Mouse (Mus musculus): ENCODE results near the gene Ccnc.

Gene Ccnc

DNA sequence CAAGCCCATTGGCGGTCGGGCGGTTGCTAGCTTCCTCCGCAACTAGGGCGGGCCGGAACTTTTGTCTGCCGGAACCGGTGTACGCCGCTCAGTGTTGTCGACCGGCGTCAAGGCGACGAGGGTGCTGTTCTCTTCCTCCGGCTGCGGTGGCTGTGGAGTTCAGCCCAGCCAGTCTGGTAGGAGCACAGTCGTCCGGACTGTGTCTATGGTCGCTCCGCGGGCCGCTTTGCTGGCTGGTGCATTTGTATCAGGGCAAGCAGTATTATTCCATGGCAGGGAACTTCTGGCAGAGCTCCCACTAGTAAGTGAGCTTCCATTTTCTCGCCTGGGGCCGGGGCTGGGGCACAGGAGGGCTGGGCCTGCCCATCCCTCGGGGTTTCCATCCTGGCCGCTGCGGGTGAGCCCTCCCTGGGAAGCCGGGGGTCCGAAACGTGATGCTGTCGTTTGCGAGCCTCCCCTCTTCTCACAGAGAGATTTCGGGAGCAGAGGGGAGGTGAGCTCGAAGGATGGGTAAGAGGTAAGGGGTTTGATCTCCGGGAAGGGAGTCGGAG, at the start of gene Ccnc:
Gene Ccnc (plus strand): TSS at position 87 of the 551 bp plus-strand sequence.
- in situ Hi-C loops (cut with MboI; ENCODE audit: low pct_unique_long_range_greater_than_20kb in 1 of 2, low sequenced_read_pairs in 2 of 2, unreplicated experiment in 1 of 2) = no loop called here

DNA sequence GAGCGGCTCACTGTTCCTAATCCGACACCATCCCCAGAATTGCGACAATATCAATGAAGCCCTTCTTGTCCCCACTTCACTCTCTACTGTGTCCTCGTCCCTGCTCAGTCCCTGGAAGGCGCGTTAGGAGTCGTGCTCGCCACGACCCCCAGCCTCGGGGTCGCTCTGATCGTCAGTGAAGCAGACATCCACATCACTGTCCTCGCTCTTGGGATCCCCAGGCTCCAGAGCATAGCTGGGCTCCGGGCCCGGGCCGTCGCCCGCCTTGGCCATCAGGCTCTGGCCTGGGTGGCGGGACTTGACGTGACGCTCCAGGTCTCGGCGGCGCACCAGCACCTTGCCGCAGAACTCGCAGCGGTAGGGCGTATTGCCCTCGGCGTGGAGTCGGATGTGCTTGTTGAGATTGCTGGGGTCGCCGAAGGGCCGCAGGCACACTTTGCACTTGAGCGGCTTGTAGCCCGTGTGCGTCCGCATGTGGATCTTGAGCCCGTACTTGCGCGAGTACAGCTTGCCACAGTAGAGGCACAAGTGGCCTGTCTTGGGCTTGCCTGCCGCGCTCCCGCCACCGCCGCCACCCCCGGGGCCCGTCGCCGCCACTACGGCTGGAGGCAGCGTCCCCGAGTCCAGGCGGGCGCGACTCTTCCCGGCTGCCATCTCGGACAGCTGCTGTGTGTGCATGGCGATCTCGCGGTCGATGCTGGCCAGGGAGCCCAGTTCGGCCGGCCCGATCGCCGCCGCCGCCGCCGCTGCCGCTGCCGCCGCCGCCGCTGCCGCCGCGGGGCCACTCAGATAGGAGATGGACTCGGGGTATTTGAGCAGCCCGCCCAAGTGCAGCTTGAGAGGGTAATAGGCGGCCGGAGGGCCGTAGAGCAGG, 49.2 kb upstream of the Ccnc start:
- in situ Hi-C loops (cut with MboI; ENCODE audit: low pct_unique_long_range_greater_than_20kb in 1 of 2, low sequenced_read_pairs in 2 of 2, unreplicated experiment in 1 of 2) = loop anchor here (25.0 kb wide), 2 partner anchors 141 to 809 kb away; partner anchors contain the start of gene Pou3f2 (in 1 of the 2)

DNA sequence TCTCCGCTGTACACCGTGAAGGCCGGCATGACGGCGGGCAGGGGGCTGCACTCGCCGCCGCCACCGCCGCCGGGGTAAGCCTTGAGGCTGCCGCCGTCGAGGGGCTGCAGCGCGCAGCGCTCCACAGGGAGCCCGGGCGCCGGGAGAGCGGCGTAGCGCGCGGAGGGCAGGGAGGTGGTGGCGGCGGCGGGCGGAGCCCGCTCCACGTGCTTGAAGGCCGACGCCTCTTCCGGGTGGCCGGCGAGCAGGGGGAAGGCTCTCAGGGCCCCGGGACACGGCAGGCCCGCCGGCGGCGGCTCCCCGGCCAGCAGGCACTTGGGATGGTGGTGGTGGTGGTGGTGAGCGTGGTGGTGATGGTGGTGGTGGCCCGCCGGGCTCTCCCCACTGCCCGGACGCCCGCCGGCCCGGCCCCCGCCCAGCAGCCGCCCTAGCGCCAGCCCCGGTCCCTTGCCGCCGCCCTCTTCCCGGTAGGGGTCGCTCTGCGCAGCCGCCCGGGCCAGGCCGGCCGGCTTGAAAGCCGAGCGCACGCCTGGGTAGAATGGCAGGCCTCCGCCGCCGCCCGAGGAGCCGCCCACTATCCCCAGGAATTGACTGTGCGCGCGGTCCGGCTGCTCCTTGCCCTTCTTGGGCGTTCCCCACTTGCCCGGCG, 48.4 kb upstream of the Ccnc start:
- in situ Hi-C loops (cut with MboI; ENCODE audit: low pct_unique_long_range_greater_than_20kb in 1 of 2, low sequenced_read_pairs in 2 of 2, unreplicated experiment in 1 of 2) = loop anchor here (25.0 kb wide), 2 partner anchors 142 to 808 kb away; partner anchors contain the start of gene Pou3f2 (in 1 of the 2)

DNA sequence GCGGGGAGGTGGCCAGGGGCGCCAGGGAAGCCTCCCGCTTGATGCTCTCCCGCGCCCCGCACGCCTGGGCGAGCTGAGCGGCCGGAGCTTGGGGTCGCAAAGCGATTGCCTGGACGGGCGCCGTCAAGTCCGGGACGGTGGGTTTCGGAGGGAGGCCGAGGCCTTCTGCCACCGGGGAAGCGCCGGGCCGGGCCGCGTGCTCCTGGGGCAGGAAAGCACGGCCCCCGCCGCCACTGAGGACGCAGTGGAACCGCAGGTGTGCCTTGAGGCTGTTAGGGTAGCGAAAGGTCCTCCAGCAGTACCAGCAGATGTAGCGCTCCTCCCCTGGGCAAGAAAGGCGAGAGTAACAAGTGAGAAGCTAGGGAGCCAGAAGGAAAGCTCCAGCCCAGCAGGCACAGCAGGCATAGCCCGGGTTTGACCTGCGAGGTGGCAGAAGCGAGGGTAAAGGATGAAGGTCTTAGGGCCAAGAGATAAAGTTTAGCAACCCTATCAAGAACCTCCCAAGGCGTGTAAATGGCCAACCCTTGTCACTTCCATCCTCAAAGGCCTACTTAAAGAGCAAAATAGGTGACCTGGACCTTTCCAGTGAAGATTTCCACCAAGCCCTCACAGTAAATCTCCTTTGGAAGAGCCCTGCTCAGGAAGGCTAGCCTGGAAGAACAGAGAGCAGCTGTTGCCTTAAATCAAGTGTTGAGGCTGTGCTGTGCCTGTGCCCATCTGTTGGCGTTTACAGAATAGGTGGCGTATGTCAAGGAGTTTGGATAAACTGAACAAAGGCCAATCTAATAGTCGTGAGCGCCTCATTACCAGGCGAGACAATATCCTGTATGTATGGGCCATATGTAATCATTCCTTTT, 47.6 kb upstream of the Ccnc start:
- in situ Hi-C loops (cut with MboI; ENCODE audit: low pct_unique_long_range_greater_than_20kb in 1 of 2, low sequenced_read_pairs in 2 of 2, unreplicated experiment in 1 of 2) = loop anchor here (25.0 kb wide), 2 partner anchors 143 to 807 kb away; partner anchors contain the start of gene Pou3f2 (in 1 of the 2)

DNA sequence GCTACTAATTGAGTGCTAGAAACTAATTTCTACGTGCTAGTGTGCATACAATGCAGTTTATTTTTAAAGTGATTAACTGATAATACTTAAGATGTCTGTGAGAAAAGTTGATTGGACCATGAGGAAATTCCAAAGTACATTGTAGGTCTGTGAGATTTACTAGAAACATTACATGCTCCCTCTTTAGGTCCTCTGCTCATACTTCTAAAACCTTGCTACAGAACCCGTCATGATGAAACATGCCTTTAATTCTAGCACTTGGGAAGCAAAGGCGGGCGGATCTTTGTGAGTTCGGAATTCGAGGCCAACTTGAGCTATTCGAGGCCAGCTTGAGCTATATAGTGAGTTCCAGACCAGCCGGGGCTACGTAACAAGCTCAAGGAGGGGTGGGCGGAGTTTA, 46.5 kb upstream of the Ccnc start:
- in situ Hi-C loops (cut with MboI; ENCODE audit: low pct_unique_long_range_greater_than_20kb in 1 of 2, low sequenced_read_pairs in 2 of 2, unreplicated experiment in 1 of 2) = loop anchor here (25.0 kb wide), 2 partner anchors 144 to 806 kb away; partner anchors contain the start of gene Pou3f2 (in 1 of the 2)

DNA sequence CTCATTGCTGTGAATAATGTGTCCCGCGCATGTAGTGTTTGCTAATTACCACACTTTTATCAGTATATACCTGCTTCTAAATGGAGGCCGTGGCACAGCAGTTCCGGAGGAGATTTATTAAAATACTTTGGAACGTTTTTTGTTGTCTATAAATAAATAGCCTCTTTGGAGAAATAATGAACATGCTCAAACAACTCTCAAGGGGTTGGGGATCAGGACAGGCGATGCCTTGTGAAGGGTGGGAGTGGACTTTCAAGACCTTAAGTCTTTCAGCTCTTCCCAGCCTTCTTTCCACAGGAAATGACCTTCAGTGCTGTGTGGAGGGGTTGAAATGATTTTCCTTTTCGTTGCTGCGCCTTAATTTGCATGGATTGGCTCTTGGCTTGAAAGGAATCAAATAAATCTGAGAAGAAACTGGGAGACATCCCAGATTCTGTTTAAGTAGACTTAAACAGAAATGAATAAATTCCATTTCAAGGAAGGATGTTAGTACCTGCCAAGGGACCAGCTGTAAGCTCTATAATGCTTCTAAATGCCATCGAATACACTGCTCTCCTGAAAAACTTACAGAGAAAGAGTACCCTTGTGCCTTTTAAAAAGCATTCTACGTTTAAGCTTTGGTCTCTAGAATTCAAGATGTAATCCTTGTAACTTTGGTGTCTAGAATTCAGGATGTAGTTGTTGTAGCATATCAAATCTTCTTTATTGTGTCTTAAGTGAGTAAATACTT, 44.9 kb upstream of the Ccnc start:
- in situ Hi-C loops (cut with MboI; ENCODE audit: low pct_unique_long_range_greater_than_20kb in 1 of 2, low sequenced_read_pairs in 2 of 2, unreplicated experiment in 1 of 2) = loop anchor here (25.0 kb wide), 2 partner anchors 145 to 805 kb away; partner anchors contain the start of gene Pou3f2 (in 1 of the 2)

DNA sequence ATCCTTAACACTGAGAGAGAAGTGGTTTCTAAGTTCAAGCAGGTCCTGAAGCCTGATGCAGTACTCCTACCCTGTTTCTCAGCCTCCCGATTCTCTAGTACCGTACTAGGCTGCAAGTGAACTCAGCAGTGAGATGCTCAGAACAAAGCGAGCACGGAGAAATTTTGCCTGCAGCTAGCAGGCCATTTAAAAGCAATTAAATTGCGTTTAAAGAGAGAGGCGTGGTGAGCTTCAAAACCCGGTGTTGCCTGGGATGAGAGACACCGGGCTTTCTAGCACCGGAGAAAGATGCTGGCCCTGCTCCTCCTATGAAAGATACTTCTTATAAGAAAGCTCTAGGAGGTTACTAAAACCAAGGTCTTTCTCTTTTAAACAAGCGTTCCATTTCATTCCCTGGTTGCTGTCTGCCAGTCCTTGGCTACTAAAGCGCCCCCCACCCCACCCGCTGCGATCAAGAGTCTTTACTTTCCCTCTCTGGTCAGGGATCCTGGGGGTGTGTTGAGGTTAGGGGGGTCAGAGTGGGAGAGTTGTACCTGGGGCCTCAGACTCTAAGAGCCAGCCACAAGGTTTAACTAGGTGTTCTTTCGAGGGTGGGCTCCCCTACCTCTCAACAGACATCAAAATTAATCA, 43.0 kb upstream of the Ccnc start:
- in situ Hi-C loops (cut with MboI; ENCODE audit: low pct_unique_long_range_greater_than_20kb in 1 of 2, low sequenced_read_pairs in 2 of 2, unreplicated experiment in 1 of 2) = loop anchor here (25.0 kb wide), 2 partner anchors 147 to 803 kb away; partner anchors contain the start of gene Pou3f2 (in 1 of the 2)

DNA sequence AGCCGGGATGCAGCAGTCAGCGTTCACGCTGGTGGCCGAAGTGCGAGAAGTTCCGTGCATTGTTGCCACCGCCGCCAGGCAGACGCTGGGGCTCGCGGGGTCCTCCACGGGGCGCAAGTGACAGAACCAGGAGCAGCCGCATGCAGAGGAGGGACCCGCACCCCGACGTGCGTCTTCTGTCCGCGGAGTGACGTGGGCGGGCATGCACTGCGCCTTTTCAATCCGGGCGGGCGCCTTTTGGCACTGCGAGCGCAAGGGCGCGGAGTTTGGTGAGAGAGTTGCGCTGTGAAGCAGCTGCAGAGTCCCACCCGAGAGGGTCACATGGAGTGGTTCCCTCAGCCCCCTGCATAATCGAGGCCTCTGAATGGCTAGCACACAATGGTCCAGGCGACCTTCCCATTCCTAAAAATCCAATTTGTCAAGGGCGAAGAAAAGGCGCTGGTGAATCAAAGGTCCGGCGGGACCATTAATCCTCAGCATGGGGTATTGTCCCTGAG, 41.9 kb upstream of the Ccnc start, which contains the start of gene Prdm13:
Gene Prdm13 (minus strand): TSS at position 369 of the 497 bp plus-strand sequence.
- in situ Hi-C loops (cut with MboI; ENCODE audit: low pct_unique_long_range_greater_than_20kb in 1 of 2, low sequenced_read_pairs in 2 of 2, unreplicated experiment in 1 of 2) = loop anchor here (25.0 kb wide), 2 partner anchors 148 to 802 kb away; partner anchors contain the start of gene Pou3f2 (in 1 of the 2)

DNA sequence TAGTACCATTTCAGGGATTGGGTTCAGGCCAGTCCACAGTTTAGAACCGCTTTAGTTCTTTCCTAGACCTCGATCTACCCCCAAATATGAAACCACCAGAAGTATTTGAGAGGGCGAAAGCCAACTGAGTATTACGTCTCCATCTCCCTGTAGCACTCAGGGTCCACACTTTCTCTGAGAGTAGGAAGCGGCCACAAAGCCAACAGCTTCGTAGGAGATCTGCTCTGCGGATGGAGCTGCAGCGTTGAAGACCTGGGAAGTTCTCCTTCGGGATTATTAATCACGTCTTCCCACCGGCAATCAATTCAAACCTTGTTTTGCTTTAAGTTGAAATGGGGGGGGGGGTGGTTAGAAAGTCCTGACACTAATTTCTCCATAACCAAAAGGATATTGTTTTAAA, 41.1 kb upstream of the Ccnc start:
- in situ Hi-C loops (cut with MboI; ENCODE audit: low pct_unique_long_range_greater_than_20kb in 1 of 2, low sequenced_read_pairs in 2 of 2, unreplicated experiment in 1 of 2) = loop anchor here (25.0 kb wide), 2 partner anchors 149 to 801 kb away; partner anchors contain the start of gene Pou3f2 (in 1 of the 2)

DNA sequence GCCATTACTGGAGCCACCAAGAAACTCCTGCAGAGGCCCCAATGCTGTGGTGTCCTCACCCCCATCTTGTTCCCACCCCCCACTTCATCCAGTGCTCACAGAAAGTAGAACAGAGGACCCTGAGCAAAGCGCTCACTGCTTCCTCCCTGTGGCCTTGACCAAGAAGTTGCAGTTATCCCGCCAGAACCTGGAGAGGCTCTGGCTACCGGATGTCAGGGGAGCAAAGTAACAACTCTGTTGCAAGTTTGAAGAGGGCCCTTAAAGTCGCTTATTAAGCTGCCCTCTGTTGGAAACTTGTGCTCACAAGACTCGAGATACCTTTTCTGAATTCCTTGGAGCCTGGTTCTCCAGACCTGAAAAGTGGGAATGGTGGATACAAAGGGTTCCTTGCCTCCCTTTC, 40.6 kb upstream of the Ccnc start:
- in situ Hi-C loops (cut with MboI; ENCODE audit: low pct_unique_long_range_greater_than_20kb in 1 of 2, low sequenced_read_pairs in 2 of 2, unreplicated experiment in 1 of 2) = loop anchor here (25.0 kb wide), 2 partner anchors 150 to 800 kb away; partner anchors contain the start of gene Pou3f2 (in 1 of the 2)

DNA sequence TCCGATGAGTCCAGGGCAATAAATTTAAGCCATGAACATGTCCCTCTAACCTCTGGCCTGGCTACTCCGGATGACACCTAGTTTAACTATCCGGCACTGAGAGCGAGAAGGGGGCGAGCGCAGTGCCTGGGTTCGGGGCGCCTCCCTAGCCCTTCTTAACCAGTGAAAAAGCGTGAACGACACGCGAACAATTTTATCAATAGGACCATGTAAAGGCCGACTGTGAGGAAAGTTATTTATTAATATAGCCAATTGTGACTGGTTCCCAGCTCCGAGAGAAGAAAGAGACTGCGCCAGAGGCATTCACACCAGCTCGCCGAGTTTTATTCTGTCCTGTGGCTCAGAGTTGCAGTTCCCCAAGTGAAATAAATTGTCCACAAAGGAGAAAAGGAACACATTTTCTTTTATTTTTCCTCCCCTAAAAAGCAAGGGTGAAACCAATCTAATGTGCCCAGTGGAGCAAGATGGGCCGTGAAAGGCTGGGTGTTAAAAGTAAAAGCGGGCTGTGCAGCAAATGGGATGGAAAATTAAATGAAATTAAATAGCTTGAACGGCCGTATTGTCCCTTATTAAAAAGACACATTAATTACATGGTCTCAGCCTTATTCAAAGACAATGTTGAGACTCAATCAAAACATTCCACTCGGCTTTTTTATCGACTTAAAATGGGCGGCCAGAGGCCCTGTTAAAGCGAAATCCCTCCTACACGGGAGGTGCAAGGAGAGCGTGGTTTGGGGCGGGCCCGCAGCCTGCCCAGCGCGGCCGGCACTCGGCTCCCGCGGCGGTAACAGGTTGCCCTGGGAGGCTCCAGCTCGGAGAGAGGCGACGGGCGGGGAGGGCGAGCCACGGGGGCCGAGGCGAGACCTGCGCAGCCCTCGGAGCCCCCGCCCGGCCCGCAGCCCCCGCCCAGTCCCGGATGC, 39.5 kb upstream of the Ccnc start:
- in situ Hi-C loops (cut with MboI; ENCODE audit: low pct_unique_long_range_greater_than_20kb in 1 of 2, low sequenced_read_pairs in 2 of 2, unreplicated experiment in 1 of 2) = loop anchor here (25.0 kb wide), 2 partner anchors 151 to 799 kb away; partner anchors contain the start of gene Pou3f2 (in 1 of the 2)

DNA sequence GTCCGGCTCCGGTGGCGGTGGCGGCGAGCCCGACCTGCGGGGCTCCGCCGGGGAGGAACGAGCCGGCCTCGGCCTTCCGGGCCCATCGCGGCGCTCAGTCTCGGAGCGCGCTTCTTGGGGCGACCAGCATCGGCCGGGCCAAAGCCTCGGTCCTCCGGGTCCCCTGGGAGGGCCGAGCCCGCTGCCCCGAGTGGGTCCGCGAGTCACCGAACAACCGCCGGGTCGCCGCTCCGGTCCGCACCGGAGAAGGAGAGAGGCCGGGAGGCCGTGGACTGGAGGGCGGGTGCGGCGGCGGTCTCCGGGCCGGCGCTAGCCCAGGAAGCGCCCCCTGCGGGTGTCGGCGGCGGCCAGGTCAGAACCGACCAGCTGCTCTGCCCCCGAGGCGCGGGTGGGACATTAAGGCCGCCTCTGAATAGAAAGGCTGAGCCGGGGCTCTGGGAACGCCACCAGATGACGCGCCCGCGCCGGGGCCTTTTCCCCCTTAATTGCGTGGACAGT, 38.7 kb upstream of the Ccnc start:
- in situ Hi-C loops (cut with MboI; ENCODE audit: low pct_unique_long_range_greater_than_20kb in 1 of 2, low sequenced_read_pairs in 2 of 2, unreplicated experiment in 1 of 2) = loop anchor here (25.0 kb wide), 2 partner anchors 151 to 799 kb away; partner anchors contain the start of gene Pou3f2 (in 1 of the 2)

DNA sequence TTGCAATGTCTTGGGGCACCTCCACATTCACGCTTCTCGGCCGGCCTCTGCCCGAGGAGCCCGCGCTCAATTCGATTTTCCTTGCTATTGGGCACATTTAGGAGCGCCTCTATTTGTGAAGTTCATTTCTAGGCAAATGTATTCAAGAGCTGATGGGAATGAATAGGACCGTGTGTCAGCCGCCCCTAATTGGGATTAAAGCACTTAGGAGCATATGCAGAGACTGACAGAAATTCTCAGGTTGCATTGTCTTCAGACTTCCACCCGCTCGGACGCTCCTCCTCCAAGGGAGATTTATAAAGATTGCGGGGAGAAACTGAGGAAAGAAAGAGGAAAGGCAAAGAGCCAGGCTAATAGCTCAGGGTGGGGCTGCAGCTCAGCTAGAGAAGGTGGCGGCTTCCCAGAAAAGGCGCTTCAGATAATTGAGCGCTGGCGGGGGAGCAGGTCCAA, 38.0 kb upstream of the Ccnc start:
- in situ Hi-C loops (cut with MboI; ENCODE audit: low pct_unique_long_range_greater_than_20kb in 1 of 2, low sequenced_read_pairs in 2 of 2, unreplicated experiment in 1 of 2) = loop anchor here (25.0 kb wide), 2 partner anchors 152 to 798 kb away; partner anchors contain the start of gene Pou3f2 (in 1 of the 2)

DNA sequence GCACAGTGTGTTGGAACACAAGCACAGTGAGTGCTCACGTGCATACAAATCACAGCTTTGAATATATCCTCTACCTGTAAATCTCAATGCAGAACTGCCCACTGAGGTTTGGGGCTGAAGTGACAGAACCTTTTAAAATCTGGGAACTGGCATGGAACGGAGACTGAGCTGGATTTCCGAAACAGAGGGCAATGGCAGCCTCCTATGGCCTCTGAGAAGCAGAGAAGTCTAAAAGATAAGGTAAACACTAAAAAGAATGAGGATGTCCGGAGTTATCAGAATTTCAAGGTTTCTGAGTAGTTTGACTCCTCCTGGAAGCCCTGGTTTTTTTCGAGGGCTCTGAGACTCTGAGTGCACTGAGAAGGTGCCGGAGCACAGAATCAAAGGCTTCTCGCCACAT, 37.3 kb upstream of the Ccnc start:
- in situ Hi-C loops (cut with MboI; ENCODE audit: low pct_unique_long_range_greater_than_20kb in 1 of 2, low sequenced_read_pairs in 2 of 2, unreplicated experiment in 1 of 2) = loop anchor here (10.0 to 25.0 kb wide), 5 partner anchors 85 to 797 kb away; partner anchors contain the start of gene Pou3f2 (in 1 of the 2)
